Mouse (Mus musculus): Measurements from ENCODE around the gene Klf6. TPM values are rescaled to one million over a fixed set of nuclear protein-coding genes. Genes with fewer than 3 reads are reported as not detected.
A peak's percentile ranks its signal among the peaks of the same experiment; 100 is the strongest.

Klf6 gene
- 57.2 and 59.6 TPM in 2 replicates for polyA plus RNA-seq (2014; fragmentation: Nextera tagmentation; extraction: Ambion mirVana)

- Histone ChIP-seq H3K27me3 (ENCODE audit: insufficient read depth, low read length) (no peaks in the 10 kb centered on the region), H3K36me3 (ENCODE audit: insufficient read depth) (peaks cover 19% of the 10 kb centered on the region), H3K4me2 (peak within 1 kb of the TSS; percentile 80), H3K4me1 (ENCODE audit: insufficient read depth) (peaks cover 9% of the 10 kb centered on the region; the same call in 1 of the 2 replicates), H3K9me3 (ENCODE audit: low read depth, low read length) (no peaks in the 10 kb centered on the region), H3K9ac (peak within 1 kb of the TSS; percentile 90), H3K4me3 (ENCODE audit: low read depth, low read length) (peak within 1 kb of the TSS; percentile 62), H3K27ac (ENCODE audit: low read depth) (peak within 1 kb of the TSS; percentile 99)
- WGBS, result under 1% methylated on average over 60 of the region's 60 CpGs
- ATAC-seq (ENCODE audit: insufficient read depth), result peak; percentile 99
- no peak for TF ChIP-seq CTCF (IDR thresholded peaks at IDR 0.05; ENCODE audit: low read depth)
- peak; percentile 100 for DNase-seq
Observed at GRCm38 (mm10) chr13:5861157-5862002, at the start of gene Klf6. Gene Klf6, plus strand, starts transcription at chr13:5861482.

- WGBS, result 85% methylated on average over 9 of the region's 9 CpGs
- Histone ChIP-seq H3K4me3 (ENCODE audit: low read depth, low read length) (no peak overlapping the region), H3K27ac (ENCODE audit: low read depth) (no peak overlapping the region), H3K27me3 (ENCODE audit: insufficient read depth, low read length) (no peaks in the 10 kb centered on the region), H3K4me2 (no peak overlapping the region), H3K9ac (no peak overlapping the region), H3K4me1 (ENCODE audit: insufficient read depth) (no peaks in the 10 kb centered on the region), H3K9me3 (ENCODE audit: low read depth, low read length) (no peaks in the 10 kb centered on the region), H3K36me3 (ENCODE audit: insufficient read depth) (no peaks in the 10 kb centered on the region)
- DNase-seq (no peak), ATAC-seq (ENCODE audit: insufficient read depth) (no peak)
- no peak for TF ChIP-seq CTCF (IDR thresholded peaks at IDR 0.05; ENCODE audit: low read depth)
Observed at GRCm38 (mm10) chr13:5813433-5813832, 47.8 kb upstream of the Klf6 start.

- Histone ChIP-seq H3K36me3 (ENCODE audit: insufficient read depth) (no peaks in the 10 kb centered on the region), H3K4me2 (no peak overlapping the region), H3K4me3 (ENCODE audit: low read depth, low read length) (no peak overlapping the region), H3K27me3 (ENCODE audit: insufficient read depth, low read length) (no peaks in the 10 kb centered on the region), H3K9me3 (ENCODE audit: low read depth, low read length) (no peaks in the 10 kb centered on the region), H3K9ac (no peak overlapping the region), H3K4me1 (ENCODE audit: insufficient read depth) (no peaks in the 10 kb centered on the region), H3K27ac (ENCODE audit: low read depth) (no peak overlapping the region)
- ATAC-seq (ENCODE audit: insufficient read depth) (no peak), DNase-seq (no peak)
- TF ChIP-seq CTCF (IDR thresholded peaks at IDR 0.05; ENCODE audit: low read depth), result no peak
- 68% methylated on average over 3 of the region's 3 CpGs for WGBS
Observed at GRCm38 (mm10) chr13:5817250-5817649, 44.0 kb upstream of the Klf6 start.

GRCm38 (mm10) chr13:5819173-5819572, 42.1 kb upstream of the Klf6 start:
- DNase-seq, result peak; percentile 50
- H3K4me1 ChIP-seq (ENCODE audit: insufficient read depth), result peaks cover 5% of the 10 kb centered on the region; the same call in 1 of the 2 replicates
- H3K27ac ChIP-seq (ENCODE audit: low read depth), result no peak overlapping the region

GRCm38 (mm10) chr13:5822586-5822985, 38.7 kb upstream of the Klf6 start:
- no peaks in the 10 kb centered on the region for H3K36me3 ChIP-seq (ENCODE audit: insufficient read depth)
- peak; percentile 65 for DNase-seq
- no peak overlapping the region for H3K9ac ChIP-seq
- H3K4me3 ChIP-seq (ENCODE audit: low read depth, low read length), result no peak overlapping the region
- H3K9me3 ChIP-seq (ENCODE audit: low read depth, low read length), result no peaks in the 10 kb centered on the region
- H3K4me2 ChIP-seq, result peak overlapping the region; percentile 38
- H3K4me1 ChIP-seq (ENCODE audit: insufficient read depth), result peaks cover 5% of the 10 kb centered on the region; the same call in 1 of the 2 replicates
- H3K27me3 ChIP-seq (ENCODE audit: insufficient read depth, low read length), result no peaks in the 10 kb centered on the region
- H3K27ac ChIP-seq (ENCODE audit: low read depth), result peak overlapping the region; percentile 10
- no peak for TF ChIP-seq CTCF (IDR thresholded peaks at IDR 0.05; ENCODE audit: low read depth)
- 15% methylated on average over 11 of the region's 11 CpGs for WGBS
- ATAC-seq (ENCODE audit: insufficient read depth), result peak; percentile 78

More at GRCm38 (mm10) chr13:5819173-5819572, 42.1 kb upstream of the Klf6 start:
- no peaks in the 10 kb centered on the region for H3K36me3 ChIP-seq (ENCODE audit: insufficient read depth)
- 43% methylated on average over 3 of the region's 3 CpGs for WGBS
- no peaks in the 10 kb centered on the region for H3K9me3 ChIP-seq (ENCODE audit: low read depth, low read length)
- no peak overlapping the region for H3K4me3 ChIP-seq (ENCODE audit: low read depth, low read length)
- no peaks in the 10 kb centered on the region for H3K27me3 ChIP-seq (ENCODE audit: insufficient read depth, low read length)
- no peak overlapping the region for H3K4me2 ChIP-seq
- no peak for TF ChIP-seq CTCF (IDR thresholded peaks at IDR 0.05; ENCODE audit: low read depth)
- H3K9ac ChIP-seq, result no peak overlapping the region
- no peak for ATAC-seq (ENCODE audit: insufficient read depth)

GRCm38 (mm10) chr13:5823150-5823549, 38.1 kb upstream of the Klf6 start:
- no peaks in the 10 kb centered on the region for H3K27me3 ChIP-seq (ENCODE audit: insufficient read depth, low read length)
- 60% methylated on average over 7 of the region's 7 CpGs for WGBS
- H3K9me3 ChIP-seq (ENCODE audit: low read depth, low read length), result no peaks in the 10 kb centered on the region
- H3K36me3 ChIP-seq (ENCODE audit: insufficient read depth), result no peaks in the 10 kb centered on the region
- H3K27ac ChIP-seq (ENCODE audit: low read depth), result no peak overlapping the region
- H3K4me3 ChIP-seq (ENCODE audit: low read depth, low read length), result no peak overlapping the region
- no peak overlapping the region for H3K9ac ChIP-seq
- DNase-seq (no peak), ATAC-seq (ENCODE audit: insufficient read depth) (no peak)
- TF ChIP-seq CTCF (IDR thresholded peaks at IDR 0.05; ENCODE audit: low read depth), result no peak
- no peak overlapping the region for H3K4me2 ChIP-seq
- peaks cover 5% of the 10 kb centered on the region; the same call in 1 of the 2 replicates for H3K4me1 ChIP-seq (ENCODE audit: insufficient read depth)

- Histone ChIP-seq H3K27ac (ENCODE audit: low read depth) (no peak overlapping the region), H3K4me1 (ENCODE audit: insufficient read depth) (peaks cover 5% of the 10 kb centered on the region; the same call in 1 of the 2 replicates), H3K36me3 (ENCODE audit: insufficient read depth) (no peaks in the 10 kb centered on the region), H3K27me3 (ENCODE audit: insufficient read depth, low read length) (no peaks in the 10 kb centered on the region), H3K4me3 (ENCODE audit: low read depth, low read length) (no peak overlapping the region), H3K9me3 (ENCODE audit: low read depth, low read length) (no peaks in the 10 kb centered on the region), H3K9ac (no peak overlapping the region), H3K4me2 (no peak overlapping the region)
- WGBS, result 60% methylated on average over 8 of the region's 8 CpGs
- TF ChIP-seq CTCF (IDR thresholded peaks at IDR 0.05; ENCODE audit: low read depth), result no peak
- no peak for DNase-seq
- ATAC-seq (ENCODE audit: insufficient read depth), result no peak
Observed at GRCm38 (mm10) chr13:5824189-5824815, 37.0 kb upstream of the Klf6 start.

All from lung, embryonic 14.5 days (tissue).